Mouse (Mus musculus) layer of hippocampus, adult 9-11 months (tissue): Measurements from ENCODE around the gene Akap4.

Source experiments
- DNase-seq: peaks from one replicate; pipeline ENCODE4 v3.0.0; 2022

Akap4 gene

DNA sequence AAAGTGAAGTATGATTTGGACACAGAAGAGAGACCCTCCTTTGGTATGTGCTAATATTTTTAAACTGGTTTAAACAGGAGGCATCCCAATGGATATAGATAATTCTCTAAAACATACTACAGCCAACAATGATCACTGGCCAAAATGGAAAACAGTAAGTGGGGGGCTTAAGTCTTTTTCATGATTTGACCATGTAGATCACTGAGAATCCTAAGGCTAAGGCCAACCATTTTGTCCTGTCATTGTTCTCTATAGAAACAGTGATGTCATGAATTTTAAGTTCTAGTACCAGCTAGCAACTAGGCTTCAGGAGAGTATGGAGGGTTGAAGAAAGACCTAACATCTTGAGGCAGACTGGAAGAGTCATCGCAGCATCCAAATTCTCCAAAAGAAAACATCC is at the start of gene Akap4:
TSS of gene Akap4 (plus strand) at position 301 of the 400 bp plus-strand sequence.
- DNase-seq: no peak

DNA sequence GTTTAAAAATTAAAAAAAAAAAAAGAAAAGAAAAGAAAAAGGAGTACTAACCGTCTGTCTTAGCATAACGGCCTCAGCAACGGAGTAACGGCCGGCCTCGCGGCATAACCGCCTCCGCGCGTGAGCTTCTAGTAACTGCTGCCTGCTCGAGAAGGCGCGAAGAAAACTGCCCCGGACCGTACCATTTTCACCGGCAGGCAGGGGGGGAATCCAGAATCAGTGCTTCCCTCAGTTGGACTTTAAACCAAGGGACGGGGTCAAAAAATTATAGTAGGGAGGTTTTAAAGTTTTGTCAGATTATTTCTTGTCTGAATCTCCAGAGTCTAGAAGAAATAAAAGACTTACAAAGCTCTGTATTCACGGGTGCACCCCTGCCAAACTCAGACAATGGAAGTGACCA is 25.8 kb upstream of the Akap4 start, which contains the start of gene Ccnb3:
TSS of gene Ccnb3 (minus strand) at position 101 of the 400 bp plus-strand sequence.
- DNase-seq: no peak

DNA sequence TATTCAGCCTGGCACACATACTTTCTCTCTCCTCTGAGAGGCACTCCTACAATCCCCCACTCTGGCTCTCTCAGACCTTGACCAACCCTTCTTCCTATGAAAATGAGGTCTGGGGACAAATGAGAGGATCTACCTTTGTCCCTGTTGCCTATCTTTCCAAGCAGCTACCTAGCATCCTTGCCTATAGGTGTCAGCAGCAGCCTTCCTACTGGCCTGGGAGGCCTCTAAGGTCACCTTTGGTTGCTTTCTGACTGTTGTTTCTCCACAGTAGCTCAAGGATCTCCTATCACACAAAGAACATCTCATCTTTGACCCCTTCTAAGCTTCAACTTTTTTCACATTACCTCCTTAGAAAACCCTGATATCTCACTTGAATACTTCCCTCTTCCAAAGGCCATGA is 10.3 kb upstream of the Akap4 start:
- DNase-seq: no peak

DNA sequence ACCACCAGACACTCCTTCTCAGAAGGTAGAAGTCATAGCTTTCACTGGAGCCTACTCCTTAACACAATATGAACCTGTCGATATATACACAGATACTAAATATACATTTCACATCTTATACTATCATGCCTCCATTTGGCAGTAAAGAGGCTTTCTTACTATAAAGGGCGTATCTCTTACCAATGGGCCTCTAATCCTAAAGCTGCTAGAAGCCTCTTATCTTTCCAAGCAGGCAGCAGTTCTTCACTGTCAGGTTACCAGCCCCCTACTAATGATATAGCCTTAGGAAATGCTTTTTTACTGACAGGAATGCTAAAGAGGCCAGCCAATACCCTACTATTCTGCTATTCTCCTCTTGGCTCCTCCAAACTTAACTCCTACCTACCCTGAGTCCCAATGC is 9.7 kb upstream of the Akap4 start:
- DNase-seq: no peak

DNA sequence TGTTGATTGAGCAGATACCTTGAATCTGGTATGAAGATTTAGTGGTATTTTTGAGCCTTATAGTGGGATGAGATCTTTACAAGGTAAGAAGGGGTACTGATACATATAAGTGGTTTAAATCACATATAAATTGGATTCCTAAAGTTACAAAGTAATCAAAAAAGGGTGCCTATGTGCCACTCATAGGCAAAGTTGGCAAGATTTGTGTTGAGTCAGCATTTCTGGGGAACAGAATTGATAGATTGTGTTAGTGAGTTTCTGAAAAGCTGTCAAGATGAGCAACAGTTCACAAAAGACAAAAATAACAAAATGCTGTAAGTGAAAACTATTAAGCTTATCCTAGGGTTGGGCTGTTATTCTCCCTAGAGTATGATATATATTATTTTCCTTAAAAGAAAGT is 3.2 kb upstream of the Akap4 start:
- no peak for DNase-seq

DNA sequence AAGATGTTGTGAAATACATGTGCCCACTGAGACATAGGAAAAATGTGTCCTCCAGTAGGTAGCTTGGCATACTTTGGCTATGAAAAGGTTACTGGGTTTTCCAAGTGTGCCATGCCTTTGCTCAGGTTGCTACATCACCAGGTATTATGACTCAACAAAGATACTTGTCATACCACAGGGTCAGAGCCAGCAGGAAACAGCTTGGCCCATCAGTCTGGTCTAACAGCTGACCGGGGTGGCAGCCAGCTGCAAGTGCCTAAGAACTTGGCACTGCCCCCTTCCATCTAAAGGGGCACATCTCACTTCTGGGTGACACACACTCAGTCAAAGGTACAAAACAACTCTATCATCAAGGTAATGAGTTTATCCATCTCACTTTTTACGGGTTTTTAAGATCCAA is 683 bp downstream of the Akap4 start:
- DNase-seq: no peak

DNA sequence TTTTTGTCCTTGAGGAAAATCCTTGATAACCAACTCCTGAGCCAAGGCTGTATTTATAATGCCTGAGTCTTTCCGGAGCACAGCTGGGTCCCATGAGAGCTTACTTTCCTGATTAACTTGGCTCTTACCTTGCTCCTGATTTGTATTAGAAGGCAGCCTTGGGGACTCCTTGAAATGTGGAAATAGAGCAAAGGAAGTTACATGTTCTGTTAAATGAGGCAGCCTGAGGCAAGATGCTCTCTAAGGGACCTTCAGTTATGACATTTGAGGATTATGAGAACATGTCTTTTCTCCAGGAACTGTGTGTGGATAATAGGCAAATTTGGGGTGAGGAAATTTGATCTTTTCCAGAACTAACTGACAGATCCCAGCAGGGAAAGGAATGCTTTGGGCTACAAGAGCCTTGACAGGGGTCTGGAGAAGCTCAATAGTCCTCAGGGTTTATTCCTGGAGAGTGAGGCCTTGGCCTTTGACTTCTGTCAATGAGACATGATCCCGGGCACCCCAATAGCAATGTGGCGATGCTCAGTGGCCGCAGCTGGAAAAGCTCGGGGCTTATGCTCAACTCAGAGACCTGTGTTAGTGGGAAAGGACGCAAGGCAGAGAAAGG is 12.6 kb downstream of the Akap4 start:
- no peak for DNase-seq

DNA sequence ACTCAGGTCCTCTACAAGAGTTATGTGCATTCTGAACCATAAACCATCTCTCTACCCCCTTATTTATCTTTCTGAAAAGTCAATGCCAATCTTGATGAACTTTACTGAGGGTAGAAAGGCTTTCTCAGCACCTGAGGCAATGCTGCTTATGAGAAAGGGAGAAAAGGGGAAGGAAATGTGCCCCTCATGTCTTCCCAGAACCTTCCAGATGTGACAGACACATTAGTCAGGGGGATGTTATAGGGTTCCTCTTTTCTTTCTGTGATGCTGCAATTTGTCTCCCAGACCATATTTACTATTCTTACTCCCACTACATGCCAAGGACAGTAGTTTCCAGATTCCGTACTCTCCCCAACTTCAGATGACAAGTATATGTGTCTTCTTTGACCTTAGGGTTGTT is 18.6 kb downstream of the Akap4 start:
- no peak for DNase-seq

DNA sequence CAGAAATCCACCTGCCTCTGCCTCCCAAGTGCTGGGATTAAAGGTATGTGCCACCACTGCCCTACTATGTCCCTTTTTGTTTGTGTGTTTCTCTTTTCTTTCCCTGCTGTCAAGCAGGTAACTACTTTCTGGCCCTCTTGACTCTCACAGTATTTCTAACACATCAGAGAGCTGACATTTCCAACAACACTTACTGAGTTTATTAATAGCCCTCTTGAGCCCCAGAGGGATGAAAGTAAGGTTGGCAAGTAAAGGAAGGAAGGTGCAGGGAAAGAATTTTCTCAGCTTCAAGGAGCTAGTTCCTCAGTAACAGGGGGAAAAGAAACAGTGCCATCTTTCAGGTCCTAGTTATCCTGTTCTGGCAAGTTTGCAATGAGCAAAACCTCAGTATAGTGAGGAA is 23.0 kb downstream of the Akap4 start:
- DNase-seq: no peak

DNA sequence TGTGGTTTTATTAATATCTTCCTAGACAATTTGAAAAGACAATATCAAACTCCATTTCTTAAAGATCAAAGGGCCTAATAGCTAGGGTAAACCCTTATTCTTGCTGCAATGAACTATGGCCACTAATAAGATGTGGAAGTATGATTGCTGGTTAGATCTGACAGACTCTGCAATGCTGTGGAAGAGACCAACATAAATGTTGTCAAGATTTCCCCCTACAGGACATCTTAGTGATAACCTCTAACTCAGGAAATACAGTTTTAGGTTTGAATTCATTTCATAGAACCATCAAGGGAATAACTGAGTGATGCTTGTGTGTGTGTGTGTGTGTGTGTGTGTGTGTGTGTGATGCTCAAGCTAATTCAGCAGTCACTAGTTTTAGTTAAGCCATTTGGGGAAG is 35.0 kb downstream of the Akap4 start:
- DNase-seq: no peak

DNA sequence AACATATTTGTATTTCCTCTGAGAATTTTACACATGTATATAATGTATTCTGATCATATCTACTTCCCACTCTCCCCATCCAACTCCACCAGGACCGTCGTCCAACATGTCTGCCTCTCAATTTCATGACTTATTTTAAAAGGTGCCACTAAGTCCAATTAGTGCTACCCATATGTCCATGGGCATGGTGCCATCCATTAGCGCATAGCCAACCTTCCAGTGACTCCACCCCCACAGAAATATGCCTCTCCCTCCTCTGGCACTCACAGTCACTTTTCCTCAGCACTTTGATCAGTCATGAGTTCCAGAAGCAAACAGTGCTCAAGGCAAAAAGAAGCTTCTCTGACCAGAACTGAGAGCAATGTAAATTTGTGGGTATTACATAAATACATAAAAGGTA is 47.6 kb downstream of the Akap4 start:
- DNase-seq: no peak

DNA sequence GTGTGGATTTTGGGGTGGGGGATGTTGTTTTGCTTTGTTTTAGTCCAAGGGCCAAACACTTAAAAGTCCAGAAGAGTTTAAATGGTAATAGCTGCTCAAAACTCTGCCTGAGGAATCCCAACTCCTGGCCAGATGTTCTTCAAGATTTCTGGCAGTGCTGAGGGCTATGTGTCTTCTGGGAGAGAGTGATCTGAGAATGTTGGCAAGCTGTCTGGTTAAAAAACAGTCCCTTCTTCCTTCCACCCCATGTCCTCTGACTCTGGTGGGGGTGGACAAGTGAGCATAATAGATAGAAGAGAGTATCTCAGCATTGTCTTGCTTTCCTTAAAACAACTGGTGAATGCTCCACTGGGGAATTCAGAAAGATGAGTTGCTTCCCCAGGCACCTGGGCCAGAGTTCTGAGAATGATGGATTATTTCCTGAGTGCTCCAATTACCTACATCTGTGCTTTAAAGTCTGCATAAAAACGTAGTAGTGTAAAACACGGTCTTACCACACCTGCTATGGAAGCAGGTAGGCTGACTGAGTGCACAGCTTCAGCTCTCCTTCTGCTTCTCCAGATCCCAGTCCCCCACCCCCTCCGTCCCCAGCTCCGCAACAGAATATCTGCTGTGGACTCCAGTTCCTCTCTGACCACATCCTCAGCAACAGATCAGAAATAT is 54.4 kb downstream of the Akap4 start:
- no peak for DNase-seq
